Mouse (Mus musculus) C2C12 (cell line): Measurements from ENCODE around the gene Tmem139. TPM values are rescaled to one million over a fixed set of nuclear protein-coding genes. Genes with fewer than 3 reads are reported as not detected.

Experiments
- H3K27me3 ChIP-seq: one replicate; pipeline ENCODE4 v1.6.1; 2011; ENCODE audit not compliant: control insufficient read depth, insufficient read depth, insufficient read length
- H3K36me3 ChIP-seq: one replicate; pipeline ENCODE4 v1.6.1; 2011; ENCODE audit not compliant: control insufficient read depth, insufficient read depth
- H3K4me3 ChIP-seq: one replicate; pipeline ENCODE4 v1.5.1; 2011; ENCODE audit warnings: mild to moderate bottlenecking, control low read depth; ENCODE audit not compliant: poor library complexity, insufficient read depth, severe bottlenecking
- H3K79me2 ChIP-seq: one replicate; pipeline ENCODE4 v1.6.1; 2011; ENCODE audit not compliant: control insufficient read depth, insufficient read depth
- H3K79me3 ChIP-seq: one replicate; pipeline ENCODE4 v1.6.1; 2011; ENCODE audit warnings: low read depth, control low read depth
- H3ac ChIP-seq: one replicate; pipeline ENCODE3; 2011; ENCODE audit warnings: low read depth; ENCODE audit not compliant: control insufficient read depth, insufficient read length
- CEBPB ChIP-seq: IDR thresholded peaks from one replicate; pipeline ENCODE4 v1.6.1; 2011; ENCODE audit warnings: low read depth, mild to moderate bottlenecking, control low read depth, moderate library complexity
- CTCF ChIP-seq: IDR thresholded peaks from one replicate; pipeline ENCODE4 v1.5.1; 2011; ENCODE audit not compliant: control insufficient read depth, insufficient read depth, insufficient read length
- FOSL1 ChIP-seq: IDR thresholded peaks from one replicate; pipeline ENCODE4 v1.8.0; 2011; ENCODE audit warnings: mild to moderate bottlenecking, low read length; ENCODE audit not compliant: poor library complexity, insufficient read depth, severe bottlenecking
- MAX ChIP-seq: IDR thresholded peaks from one replicate; pipeline ENCODE4 v1.6.1; 2011; ENCODE audit warnings: mild to moderate bottlenecking, control low read depth
- MYOD1 ChIP-seq: IDR thresholded peaks from one replicate; pipeline ENCODE4 v1.6.1; 2011; ENCODE audit warnings: low read depth; ENCODE audit not compliant: control insufficient read depth, insufficient read length
- MYOG ChIP-seq: IDR thresholded peaks from one replicate; pipeline ENCODE4 v1.6.1; 2011; ENCODE audit not compliant: control insufficient read depth, insufficient read length; ENCODE audit errors: extremely low read depth
- USF1 ChIP-seq: IDR thresholded peaks from one replicate; pipeline ENCODE4 v1.6.1; 2011; ENCODE audit warnings: low read depth, mild to moderate bottlenecking, control low read depth, moderate library complexity
- polyA plus RNA-seq: library from polyadenylated mRNA; unstranded; fragments of >200 nt; fragmentation: generic; extraction: Trizol; gene quantifications from one replicate; pipeline ENCODE4 v1.2.1, GENCODE M21; 2012; ENCODE audit warnings: missing spikeins

Gene Tmem139
- polyA plus RNA-seq, 1 experiment = 0.04 TPM

- Histone ChIP-seq H3K27me3 (no peaks in the 10 kb centered on the region), H3ac (peak overlapping the region; percentile 58)
- TF ChIP-seq FOSL1 = peak; percentile 62
- peak; percentile 72 for TF ChIP-seq MAX
- peak; percentile 53 for TF ChIP-seq MYOD1
- no peak for TF ChIP-seq USF1
- TF ChIP-seq CEBPB = peak; percentile 38
These were observed 33.9 kb downstream of the Tmem139 start for GRCm38 (mm10) chr6:42295549-42296094.

GRCm38 (mm10) chr6:42299362-42299761 is 37.6 kb downstream of the Tmem139 start:
- peak; percentile 37 for TF ChIP-seq USF1
- no peak for TF ChIP-seq MYOD1
- TF ChIP-seq FOSL1 = peak; percentile 11
- no peak for TF ChIP-seq CEBPB
- TF ChIP-seq MYOG = no peak
- peak; percentile 48 for TF ChIP-seq MAX
- Histone ChIP-seq H3K4me3 (no peak overlapping the region), H3K79me3 (no peaks in the 10 kb centered on the region), H3K36me3 (no peaks in the 10 kb centered on the region), H3K27me3 (no peaks in the 10 kb centered on the region), H3ac (peak overlapping the region; percentile 45), H3K79me2 (no peaks in the 10 kb centered on the region)

More at GRCm38 (mm10) chr6:42295549-42296094, 33.9 kb downstream of the Tmem139 start:
- Histone ChIP-seq H3K79me3 (no peaks in the 10 kb centered on the region), H3K79me2 (no peaks in the 10 kb centered on the region), H3K36me3 (no peaks in the 10 kb centered on the region), H3K4me3 (no peak overlapping the region)

- Histone ChIP-seq H3ac (no peak overlapping the region), H3K4me3 (no peak overlapping the region), H3K27me3 (no peaks in the 10 kb centered on the region), H3K36me3 (peaks cover 6% of the 10 kb centered on the region), H3K79me2 (no peaks in the 10 kb centered on the region), H3K79me3 (no peaks in the 10 kb centered on the region)
- no peak for TF ChIP-seq MYOG
- no peak for TF ChIP-seq CTCF
- no peak for TF ChIP-seq USF1
- no peak for TF ChIP-seq MYOD1
- no peak for TF ChIP-seq FOSL1
- no peak for TF ChIP-seq MAX
- TF ChIP-seq CEBPB = no peak
These were observed 48.1 kb downstream of the Tmem139 start for GRCm38 (mm10) chr6:42309816-42310378.

GRCm38 (mm10) chr6:42310427-42311053 is 48.8 kb downstream of the Tmem139 start:
- H3K4me3 ChIP-seq = no peak overlapping the region
- no peak overlapping the region for H3ac ChIP-seq
- H3K36me3 ChIP-seq = peaks cover 6% of the 10 kb centered on the region
- TF ChIP-seq USF1 (no peak), MYOG (no peak), CEBPB (no peak), MAX (no peak), CTCF (no peak), MYOD1 (no peak), FOSL1 (no peak)
- H3K27me3 ChIP-seq = no peaks in the 10 kb centered on the region
- no peaks in the 10 kb centered on the region for H3K79me2 ChIP-seq
- no peaks in the 10 kb centered on the region for H3K79me3 ChIP-seq

Other genes starting within 250 kb of the Tmem139 start
- not detected for gene Sva, start 223.6 kb upstream of the Tmem139 start, polyA plus RNA-seq
- gene Tas2r139, start 121.0 kb upstream of the Tmem139 start, polyA plus RNA-seq = not detected
- not detected for gene Tas2r144, start 46.6 kb upstream of the Tmem139 start, polyA plus RNA-seq
- gene Gstk1, start 16.0 kb upstream of the Tmem139 start, polyA plus RNA-seq = 1.5 TPM
- 11.7 TPM for gene Casp2, start 3.0 kb downstream of the Tmem139 start, polyA plus RNA-seq
- gene Clcn1, start 24.7 kb downstream of the Tmem139 start, polyA plus RNA-seq = 0.42 TPM
- gene Fam131b, start 62.7 kb downstream of the Tmem139 start, polyA plus RNA-seq = 15.6 TPM
- gene Zyx, start 87.7 kb downstream of the Tmem139 start, polyA plus RNA-seq = 694 TPM
- 8.4 TPM for gene Epha1, start 111.3 kb downstream of the Tmem139 start, polyA plus RNA-seq
- not detected for gene Tas2r143, start 138.3 kb downstream of the Tmem139 start, polyA plus RNA-seq
- not detected for gene Tas2r135, start 143.5 kb downstream of the Tmem139 start, polyA plus RNA-seq
- not detected for gene Tas2r126, start 172.6 kb downstream of the Tmem139 start, polyA plus RNA-seq
- not detected for gene Olfr458, start 203.2 kb downstream of the Tmem139 start, polyA plus RNA-seq
- gene Olfr457, start 214.4 kb downstream of the Tmem139 start, polyA plus RNA-seq = not detected
- gene Olfr456, start 225.2 kb downstream of the Tmem139 start, polyA plus RNA-seq = 0.06 TPM